Mouse (Mus musculus) cerebellum, adult 2 months (tissue): ENCODE measurements around the gene Ndufs8. TPM values are rescaled to one million over a fixed set of nuclear protein-coding genes. Genes with fewer than 3 reads are reported as not detected.

Experiments used
- DNase-seq, 2 experiments: peaks; one replicate each; pipeline ENCODE4 v3.0.0; 2021
- H3K27ac ChIP-seq: fragments of 200-500 bp; 2 replicates; pipeline ENCODE4 v1.5.1; 2012; ENCODE audit warnings: low read length, control low read depth, inconsistent platforms; ENCODE audit not compliant: insufficient read depth
- H3K27me3 ChIP-seq: fragments of 200-500 bp; 2 replicates; pipeline ENCODE4 v1.6.1; 2012; ENCODE audit warnings: inconsistent platforms, mild to moderate bottlenecking, low read length, moderate library complexity; ENCODE audit not compliant: control insufficient read depth, insufficient read depth
- H3K4me1 ChIP-seq: fragments of 200-500 bp; 2 replicates; pipeline ENCODE4 v1.6.1; 2011; ENCODE audit warnings: low read length; ENCODE audit not compliant: control insufficient read depth, insufficient read depth
- H3K4me3 ChIP-seq: fragments of 200-500 bp; replicated peaks from 2 replicates; pipeline ENCODE3; 2011; ENCODE audit warnings: mild to moderate bottlenecking, low read depth, low read length, control low read depth; ENCODE audit not compliant: insufficient read depth
- CTCF ChIP-seq: fragments of 200-500 bp; IDR thresholded peaks from 2 replicates; pipeline ENCODE4 v1.5.1; 2011; ENCODE audit warnings: low read depth, mild to moderate bottlenecking, control low read depth, low read length, moderate library complexity, borderline replicate concordance; ENCODE audit not compliant: insufficient read depth
- POLR2A ChIP-seq: fragments of 200-500 bp; IDR thresholded peaks from 2 replicates; pipeline ENCODE4 v1.6.1; 2011; ENCODE audit warnings: low read length, control low read depth, borderline replicate concordance; ENCODE audit not compliant: insufficient read depth
- WGBS: fragments of 180-500 bp; shearing (Covaris S2); methylation state at CpG from one replicate; pipeline ENCODE4 v1.1.7; 2018; 5-methylcytosine and 5-hydroxymethylcytosine counted together
- polyA plus RNA-seq: library from polyadenylated mRNA; depleted of rRNA; stranded (reverse); fragments of >200 nt; gene quantifications from 2 replicates; pipeline ENCODE4 v1.2.3, GENCODE M21; 2012

Gene Ndufs8
- polyA plus RNA-seq, 1 experiment, result 369 TPM

- Histone ChIP-seq H3K27ac (no peak overlapping the region), H3K27me3 (no peaks in the 10 kb centered on the region), H3K4me1 (no peaks in the 10 kb centered on the region), H3K4me3 (no peak overlapping the region)
- no peak for DNase-seq
- TF ChIP-seq CTCF, result no peak
- TF ChIP-seq POLR2A, result no peak
- 88% methylated on average over 7 of the region's 7 CpGs for WGBS
Observed at GRCm38 (mm10) chr19:3942315-3942714, 29.7 kb upstream of the Ndufs8 start.

- Histone ChIP-seq H3K27ac (no peak overlapping the region), H3K4me3 (peak overlapping the region; percentile 53), H3K27me3 (no peaks in the 10 kb centered on the region), H3K4me1 (peaks cover 12% of the 10 kb centered on the region)
- TF ChIP-seq CTCF (no peak), POLR2A (no peak)
- DNase-seq, result peak; percentile 39 to 52
- 6% methylated on average over 22 of the region's 22 CpGs for WGBS
Observed at GRCm38 (mm10) chr19:3935896-3936850, 23.6 kb upstream of the Ndufs8 start.

GRCm38 (mm10) chr19:3935032-3935895, 22.7 kb upstream of the Ndufs8 start, which contains the start of gene Unc93b1:
Gene Unc93b1 (plus strand): TSS chr19:3935186.
- WGBS, result 22% methylated on average over 41 of the region's 42 CpGs
- no peaks in the 10 kb centered on the region for H3K27me3 ChIP-seq
- no peak for DNase-seq
- H3K27ac ChIP-seq, result no peak within 1 kb of the TSS
- peaks cover 17% of the 10 kb centered on the region for H3K4me1 ChIP-seq
- TF ChIP-seq POLR2A, result no peak
- no peak for TF ChIP-seq CTCF
- peak within 1 kb of the TSS; percentile 53 for H3K4me3 ChIP-seq

GRCm38 (mm10) chr19:3931716-3932115, 19.1 kb upstream of the Ndufs8 start:
- H3K4me1 ChIP-seq, result peaks cover 33% of the 10 kb centered on the region
- no peak overlapping the region for H3K27ac ChIP-seq
- no peak for TF ChIP-seq CTCF
- TF ChIP-seq POLR2A, result no peak
- 92% methylated on average over 9 of the region's 9 CpGs for WGBS
- no peak overlapping the region for H3K4me3 ChIP-seq
- no peak for DNase-seq
- no peaks in the 10 kb centered on the region for H3K27me3 ChIP-seq

- Histone ChIP-seq H3K27me3 (no peaks in the 10 kb centered on the region), H3K4me1 (peaks cover 29% of the 10 kb centered on the region), H3K4me3 (no peak overlapping the region), H3K27ac (peak overlapping the region; percentile 12; the same call in 1 of the 2 replicates)
- WGBS, result 68% methylated on average over 21 of the region's 21 CpGs
- no peak for DNase-seq
- TF ChIP-seq CTCF, result no peak
- no peak for TF ChIP-seq POLR2A
Observed at GRCm38 (mm10) chr19:3930262-3931057, 17.9 kb upstream of the Ndufs8 start.

GRCm38 (mm10) chr19:3929211-3929941, 16.8 kb upstream of the Ndufs8 start, which contains the start of gene Aldh3b1:
Gene Aldh3b1 (minus strand): TSS chr19:3929808.
- 6% methylated on average over 12 of the region's 12 CpGs for WGBS
- H3K4me3 ChIP-seq, result no peak within 1 kb of the TSS
- peak; percentile 90 to 92 for DNase-seq
- H3K27me3 ChIP-seq, result no peaks in the 10 kb centered on the region
- TF ChIP-seq POLR2A (no peak), CTCF (no peak)
- H3K27ac ChIP-seq, result peak within 1 kb of the TSS; percentile 51
- H3K4me1 ChIP-seq, result peaks cover 29% of the 10 kb centered on the region

- DNase-seq, result no peak
- no peak for TF ChIP-seq CTCF
- no peak for TF ChIP-seq POLR2A
- no peak overlapping the region for H3K4me3 ChIP-seq
Observed at GRCm38 (mm10) chr19:3928779-3929178, 16.2 kb upstream of the Ndufs8 start.

More at GRCm38 (mm10) chr19:3928779-3929178, 16.2 kb upstream of the Ndufs8 start:
- Histone ChIP-seq H3K4me1 (peaks cover 29% of the 10 kb centered on the region), H3K27me3 (no peaks in the 10 kb centered on the region), H3K27ac (no peak overlapping the region)
- 70% methylated on average over 4 of the region's 4 CpGs for WGBS
